Mouse (Mus musculus) midbrain, embryonic 14.5 days (tissue): ENCODE results near the gene Gls2. TPM values are rescaled to one million over a fixed set of nuclear protein-coding genes. Genes with fewer than 3 reads are reported as not detected.
"Not testable (repeated sequence)": the region's sequence is repeated elsewhere in the genome, so short reads cannot be mapped to it uniquely, and the experiment has no call there.

Source experiments
- ATAC-seq: fragments of 200-750 bp; cut with Nextera tagmentation; 2 replicates; pipeline ENCODE4 v1.8.0; 2017; ENCODE audit warnings: moderate number of reproducible peaks, moderate library complexity; ENCODE audit not compliant: low FRiP score, low TSS enrichment
- DNase-seq: peaks from one replicate; pipeline ENCODE4 v3.0.0-alpha.2; 2015
- H3K27ac ChIP-seq: fragments of 300-500 bp; sonication (generic); replicated peaks from 2 replicates; pipeline ENCODE4 v1.5.1; 2014; ENCODE audit warnings: mild to moderate bottlenecking, low read depth, low read length, moderate library complexity
- H3K27me3 ChIP-seq: fragments of 300-500 bp; sonication (generic); 2 replicates; pipeline ENCODE4 v1.6.1; 2014; ENCODE audit warnings: low read length, control low read depth, mixed read lengths; ENCODE audit not compliant: control insufficient read depth, insufficient read depth
- H3K36me3 ChIP-seq: fragments of 300-500 bp; sonication (generic); 2 replicates; pipeline ENCODE4 v1.6.1; 2014; ENCODE audit warnings: low read length, control low read depth; ENCODE audit not compliant: control insufficient read depth, insufficient read depth
- H3K4me1 ChIP-seq: fragments of 300-500 bp; sonication (generic); 2 replicates; pipeline ENCODE4 v1.6.1; 2014; ENCODE audit warnings: mild to moderate bottlenecking, antibody characterized with exemption, low read length, control low read depth; ENCODE audit not compliant: control insufficient read depth, insufficient read depth
- H3K4me2 ChIP-seq: fragments of 300-500 bp; sonication (generic); 2 replicates; pipeline ENCODE4 v1.6.1; 2014; ENCODE audit warnings: mild to moderate bottlenecking, low read length, moderate library complexity
- H3K4me3 ChIP-seq: fragments of 300-500 bp; sonication (generic); replicated peaks from 2 replicates; pipeline ENCODE4 v1.5.1; 2014; ENCODE audit warnings: low read depth, low read length
- H3K9ac ChIP-seq: fragments of 300-500 bp; sonication (generic); replicated peaks from 2 replicates; pipeline ENCODE4 v1.6.1; 2014; ENCODE audit warnings: mild to moderate bottlenecking, low read length, moderate library complexity
- H3K9me3 ChIP-seq: fragments of 300-500 bp; sonication (generic); 2 replicates; pipeline ENCODE4 v1.6.1; 2016; ENCODE audit warnings: low read length, control low read depth, mixed read lengths; ENCODE audit not compliant: control insufficient read depth
- WGBS: fragments of 180-500 bp; shearing (Covaris S2); extraction: QIAGEN DNeasy Blood & Tissue Kit; methylation state at CpG from one replicate; pipeline ENCODE4 v1.1.7; 2014; 5-methylcytosine and 5-hydroxymethylcytosine counted together
- polyA plus RNA-seq: library from polyadenylated mRNA; unstranded; fragments of >200 nt; fragmentation: Nextera tagmentation; extraction: Ambion mirVana; gene quantifications from 2 replicates; pipeline ENCODE4 v1.2.1, GENCODE M21; 2014

The Gls2 gene
- polyA plus RNA-seq, 1 experiment from 2014 or later = 0.70 TPM

- ATAC-seq = no peak
- Histone ChIP-seq H3K27ac (no peak overlapping the region), H3K4me1 (no peaks in the 10 kb centered on the region), H3K4me3 (no peak overlapping the region), H3K4me2 (no peak overlapping the region), H3K36me3 (no peaks in the 10 kb centered on the region), H3K9me3 (no peaks in the 10 kb centered on the region), H3K9ac (no peak overlapping the region), H3K27me3 (no peaks in the 10 kb centered on the region)
- WGBS = 46% methylated on average over 2 of the region's 2 CpGs
- peak; percentile 92 for DNase-seq
Measured at GRCm38 (mm10) chr10:128188242-128188877, 5.9 kb upstream of the Gls2 start.

DNA sequence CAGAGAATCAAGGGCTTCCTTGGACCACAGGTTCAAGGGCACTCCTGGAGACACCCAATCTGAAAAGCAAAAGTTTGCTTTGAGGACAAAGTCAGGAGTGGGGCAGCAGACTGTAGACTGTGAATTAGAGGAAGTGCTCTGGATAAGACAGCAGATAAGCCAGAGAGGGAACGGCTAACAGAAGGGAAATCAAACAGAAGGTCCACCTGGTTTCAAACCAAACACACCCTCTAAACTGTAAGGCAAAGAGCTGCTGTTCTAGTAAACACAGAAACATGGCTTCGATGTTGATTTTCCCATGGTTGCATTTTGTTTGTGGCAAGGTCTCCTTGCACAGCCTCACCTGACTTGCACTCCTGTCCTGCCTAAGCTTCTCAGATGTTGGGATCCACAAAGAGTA is 2.8 kb upstream of the Gls2 start:
- peaks cover 17% of the 10 kb centered on the region for H3K27me3 ChIP-seq
- ATAC-seq = no peak
- WGBS = 84% methylated on average over 2 of the region's 2 CpGs
- peaks cover 6% of the 10 kb centered on the region; the same call in 1 of the 2 replicates for H3K4me1 ChIP-seq
- DNase-seq = no peak
- H3K27ac ChIP-seq = no peak overlapping the region
- no peaks in the 10 kb centered on the region for H3K9me3 ChIP-seq
- H3K4me3 ChIP-seq = no peak overlapping the region
- H3K36me3 ChIP-seq = no peaks in the 10 kb centered on the region
- H3K9ac ChIP-seq = no peak overlapping the region
- H3K4me2 ChIP-seq = no peak overlapping the region

DNA sequence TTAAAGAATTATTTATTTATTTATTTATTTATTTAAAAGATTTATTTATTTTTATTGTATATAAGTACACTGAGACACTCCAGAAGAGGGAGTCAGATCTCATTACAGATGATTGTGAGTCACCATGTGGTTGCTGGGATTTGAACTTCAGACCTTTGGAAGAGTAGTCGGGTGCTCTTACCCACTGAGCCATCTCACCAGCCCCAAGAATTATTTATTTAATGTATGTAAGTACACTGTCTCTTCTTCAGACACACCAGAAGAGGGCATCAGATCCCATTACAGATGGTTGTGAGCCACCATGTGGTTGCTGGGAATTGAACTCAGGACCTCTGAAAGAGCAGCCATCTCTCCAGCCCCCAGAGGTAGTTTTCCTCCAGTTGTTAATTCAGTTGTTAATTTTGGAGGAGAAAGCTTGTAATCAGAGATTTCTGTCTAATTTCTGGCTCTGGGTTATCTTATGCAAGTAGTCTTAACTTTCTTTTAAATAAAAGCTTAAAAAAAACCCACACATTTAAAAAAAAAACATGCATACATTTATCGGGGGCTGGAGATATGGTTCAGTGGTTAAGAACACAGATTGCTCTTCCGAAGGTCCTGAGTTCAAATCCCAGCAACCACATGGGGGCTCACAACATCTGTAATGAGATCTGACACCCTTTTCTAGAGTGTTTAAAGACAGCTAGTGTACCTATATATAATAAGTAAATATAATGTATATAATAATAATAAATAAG is 2.1 kb upstream of the Gls2 start:
- not testable (repeated sequence) for H3K4me2 ChIP-seq, DNase-seq, H3K9ac ChIP-seq, H3K4me3 ChIP-seq, H3K9me3 ChIP-seq, ATAC-seq, H3K36me3 ChIP-seq, H3K4me1 ChIP-seq, H3K27ac ChIP-seq
- WGBS = 90% methylated on average over 3 of the region's 3 CpGs
- H3K27me3 ChIP-seq = peaks cover 22% of the 10 kb centered on the region

DNA sequence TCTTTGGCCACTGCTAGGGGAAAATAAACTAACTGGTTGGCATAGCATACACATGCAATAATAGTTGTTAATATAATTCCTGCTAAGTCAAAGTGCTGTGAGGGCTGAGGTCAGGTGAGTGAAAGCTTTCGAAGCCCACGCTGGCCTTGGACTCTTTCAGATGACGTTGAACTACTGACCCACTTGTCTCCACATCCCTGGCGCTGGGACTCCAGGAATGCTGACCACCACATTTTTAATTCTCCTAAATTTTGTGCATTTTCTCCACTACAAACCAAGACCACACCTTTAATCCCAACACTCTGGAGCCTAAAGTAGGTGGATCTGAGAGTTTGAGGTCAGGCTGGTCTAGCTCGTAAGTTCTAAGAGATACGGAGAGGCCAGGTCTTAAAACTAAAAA is 1.1 kb upstream of the Gls2 start:
- 93% methylated on average over 6 of the region's 6 CpGs for WGBS
- no peaks in the 10 kb centered on the region for H3K9me3 ChIP-seq
- H3K27ac ChIP-seq = no peak overlapping the region
- H3K36me3 ChIP-seq = no peaks in the 10 kb centered on the region
- DNase-seq (no peak), ATAC-seq (no peak)
- H3K27me3 ChIP-seq = peaks cover 22% of the 10 kb centered on the region
- H3K4me3 ChIP-seq = 0 out of 2 replicates have a peak overlapping the region, but pooled peaks have one; percentile 69
- no peak overlapping the region for H3K4me2 ChIP-seq
- peaks cover 6% of the 10 kb centered on the region; the same call in 1 of the 2 replicates for H3K4me1 ChIP-seq
- no peak overlapping the region for H3K9ac ChIP-seq

GRCm38 (mm10) chr10:128194551-128195461 is 549 bp downstream of the Gls2 start:
- H3K27ac ChIP-seq = no peak overlapping the region
- H3K4me3 ChIP-seq = peak overlapping the region; percentile 69
- peaks cover 22% of the 10 kb centered on the region for H3K27me3 ChIP-seq
- peak; percentile 87 for ATAC-seq
- under 1% methylated on average over 79 of the region's 79 CpGs for WGBS
- peaks cover 6% of the 10 kb centered on the region; the same call in 1 of the 2 replicates for H3K4me1 ChIP-seq
- no peaks in the 10 kb centered on the region for H3K36me3 ChIP-seq
- peak; percentile 74 for DNase-seq
- no peaks in the 10 kb centered on the region for H3K9me3 ChIP-seq
- H3K4me2 ChIP-seq = peak overlapping the region; percentile 98
- peak overlapping the region; percentile 74 for H3K9ac ChIP-seq

DNA sequence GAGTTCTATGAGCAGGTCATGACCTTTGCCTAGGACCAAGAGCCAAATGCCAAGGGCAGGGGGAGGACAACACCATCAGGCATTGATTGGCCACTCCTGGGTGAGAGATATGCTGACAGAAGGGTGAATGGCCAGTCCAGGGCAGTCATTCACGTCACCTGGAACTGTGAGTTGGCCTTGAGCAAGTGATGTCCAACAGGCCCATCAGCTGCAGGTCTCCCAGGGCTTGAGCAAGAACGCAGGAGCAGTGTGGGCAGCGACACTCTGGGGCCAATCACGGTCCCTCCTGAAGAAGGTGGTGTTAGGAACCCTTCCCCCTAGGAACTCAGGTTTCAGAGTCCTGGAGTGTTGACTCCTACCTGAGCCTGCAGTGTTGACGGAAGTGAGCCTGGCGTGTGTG is 7.6 kb downstream of the Gls2 start:
- H3K9me3 ChIP-seq = no peaks in the 10 kb centered on the region

DNA sequence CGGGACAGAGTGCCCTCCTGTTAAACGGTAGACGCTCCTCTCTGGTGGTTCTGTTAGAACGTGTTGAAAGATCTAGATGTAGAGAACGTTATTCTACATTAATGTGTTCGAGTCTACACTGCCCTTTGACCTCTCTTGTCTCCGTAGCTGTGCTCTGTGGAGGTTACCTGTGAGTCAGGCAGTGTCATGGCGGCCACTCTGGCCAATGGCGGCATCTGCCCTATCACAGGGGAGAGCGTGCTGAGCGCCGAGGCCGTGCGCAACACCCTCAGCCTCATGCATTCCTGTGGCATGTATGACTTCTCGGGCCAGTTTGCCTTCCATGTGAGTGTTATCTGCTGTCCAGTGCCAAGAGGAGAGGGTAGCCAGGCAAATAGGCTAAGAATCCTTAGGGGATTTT is 10.7 kb downstream of the Gls2 start:
- no peaks in the 10 kb centered on the region for H3K4me1 ChIP-seq
- H3K36me3 ChIP-seq = no peaks in the 10 kb centered on the region
- ATAC-seq (no peak), DNase-seq (no peak)
- 91% methylated on average over 15 of the region's 15 CpGs for WGBS
- no peak overlapping the region for H3K4me3 ChIP-seq
- H3K9ac ChIP-seq = no peak overlapping the region
- H3K4me2 ChIP-seq = no peak overlapping the region
- H3K9me3 ChIP-seq = no peaks in the 10 kb centered on the region
- no peak overlapping the region for H3K27ac ChIP-seq
- H3K27me3 ChIP-seq = no peaks in the 10 kb centered on the region

More for the DNA sequence above, 7.6 kb downstream of the Gls2 start:
- Histone ChIP-seq H3K36me3 (no peaks in the 10 kb centered on the region), H3K4me3 (no peak overlapping the region), H3K27me3 (0 out of 2 replicates have a peak, but pooled peaks cover 2% of the 10 kb centered on the region), H3K27ac (no peak overlapping the region), H3K9ac (no peak overlapping the region), H3K4me2 (no peak overlapping the region), H3K4me1 (no peaks in the 10 kb centered on the region)
- DNase-seq (no peak), ATAC-seq (no peak)
- 79% methylated on average over 5 of the region's 6 CpGs for WGBS

DNA sequence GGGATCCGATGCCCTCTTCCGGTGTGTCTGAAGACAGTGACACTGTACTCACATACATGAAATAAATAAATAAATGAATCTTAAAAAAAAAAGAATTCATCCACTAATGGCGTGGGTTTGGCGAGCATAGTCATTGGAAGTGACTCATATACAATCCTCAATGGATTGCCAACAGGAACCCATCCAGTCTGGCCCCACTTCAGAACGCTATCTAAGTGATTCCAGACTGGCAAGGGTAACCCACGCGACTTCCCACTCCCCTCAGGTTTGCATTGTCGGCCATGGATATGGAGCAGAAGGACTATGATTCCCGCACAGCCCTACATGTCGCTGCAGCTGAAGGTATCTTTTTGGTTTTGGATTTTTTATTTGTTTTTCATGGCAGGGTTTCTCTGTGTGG is 14.1 kb downstream of the Gls2 start:
- Histone ChIP-seq H3K27ac (no peak overlapping the region), H3K4me3 (no peak overlapping the region), H3K9ac (no peak overlapping the region), H3K9me3 (no peaks in the 10 kb centered on the region), H3K4me1 (peaks cover 5% of the 10 kb centered on the region), H3K27me3 (no peaks in the 10 kb centered on the region), H3K36me3 (no peaks in the 10 kb centered on the region), H3K4me2 (no peak overlapping the region)
- WGBS = 96% methylated on average over 10 of the region's 10 CpGs
- DNase-seq = no peak
- no peak for ATAC-seq
